Mouse (Mus musculus) heart, embryonic 14.5 days (tissue): ENCODE results near the gene Mettl13. TPM values are rescaled to one million over a fixed set of nuclear protein-coding genes. Genes with fewer than 3 reads are reported as not detected.
A peak's percentile ranks its signal among the peaks of the same experiment; 100 is the strongest.

Experiments used
- ATAC-seq: fragments of 200-750 bp; cut with Nextera tagmentation; 2 replicates; pipeline ENCODE4 v1.8.0; 2017; ENCODE audit warnings: low read depth, moderate TSS enrichment; ENCODE audit not compliant: insufficient number of reproducible peaks, insufficient read depth, low FRiP score
- H3K27ac ChIP-seq, 2 experiments: fragments of 200-500 bp in 1 of 2; fragments of 300-500 bp in 1 of 2; sonication (generic) in 1 of 2; replicated peaks in 1 of 2; 2 replicates each; pipeline ENCODE4 v1.5.1; 2012 to 2014; ENCODE audit warnings: low read depth in 2 of 2, low read length in 2 of 2, control low read depth in 1 of 2, mild to moderate bottlenecking in 1 of 2, mixed read lengths in 1 of 2; ENCODE audit not compliant: control insufficient read depth in 1 of 2, insufficient read depth in 1 of 2
- H3K27me3 ChIP-seq: fragments of 300-500 bp; sonication (generic); 2 replicates; pipeline ENCODE4 v1.6.1; 2014; ENCODE audit warnings: mild to moderate bottlenecking, low read length, control low read depth; ENCODE audit not compliant: control insufficient read depth, insufficient read depth
- H3K36me3 ChIP-seq: fragments of 300-500 bp; sonication (generic); 2 replicates; pipeline ENCODE4 v1.6.1; 2014; ENCODE audit warnings: mild to moderate bottlenecking, control low read depth, low read length, mixed read lengths; ENCODE audit not compliant: control insufficient read depth, insufficient read depth
- H3K4me1 ChIP-seq, 2 experiments: fragments of 200-500 bp in 1 of 2; fragments of 300-500 bp in 1 of 2; sonication (generic) in 1 of 2; 2 replicates each; pipeline ENCODE4 v1.6.1; 2012 to 2014; ENCODE audit warnings: low read length in 2 of 2, control low read depth in 1 of 2, mixed read lengths in 1 of 2; ENCODE audit not compliant: control insufficient read depth in 2 of 2, insufficient read depth in 2 of 2
- H3K4me2 ChIP-seq: fragments of 300-500 bp; sonication (generic); 2 replicates; pipeline ENCODE4 v1.6.1; 2014; ENCODE audit warnings: mild to moderate bottlenecking, low read length
- H3K4me3 ChIP-seq, 2 experiments: fragments of 200-500 bp in 1 of 2; fragments of 300-500 bp in 1 of 2; sonication (generic) in 1 of 2; 2 replicates each; pipeline ENCODE4 v1.5.1; 2012 to 2014; ENCODE audit warnings: low read length in 2 of 2, mild to moderate bottlenecking in 2 of 2, control low read depth in 1 of 2, low read depth in 1 of 2, moderate library complexity in 1 of 2; ENCODE audit not compliant: control insufficient read depth in 1 of 2, insufficient read depth in 1 of 2
- H3K9ac ChIP-seq: fragments of 300-500 bp; sonication (generic); 2 replicates; pipeline ENCODE4 v1.6.1; 2014; ENCODE audit warnings: mild to moderate bottlenecking, low read length
- H3K9me3 ChIP-seq: fragments of 300-500 bp; sonication (generic); 2 replicates; pipeline ENCODE4 v1.6.1; 2016; ENCODE audit warnings: low read length, control low read depth; ENCODE audit not compliant: control insufficient read depth
- WGBS: fragments of 180-500 bp; shearing (Covaris S2); extraction: QIAGEN DNeasy Blood & Tissue Kit; methylation state at CpG from one replicate; pipeline ENCODE4 v1.1.7; 2014; 5-methylcytosine and 5-hydroxymethylcytosine counted together
- polyA plus RNA-seq: library from polyadenylated mRNA; unstranded; fragments of >200 nt; fragmentation: Nextera tagmentation; extraction: Ambion mirVana; gene quantifications from 2 replicates; pipeline ENCODE4 v1.2.1, GENCODE M21; 2014

The Mettl13 gene
- polyA plus RNA-seq, 1 experiment from 2014 or later: 6.9 TPM

GRCm38 (mm10) chr1:162575098-162575497 lies 26.7 kb upstream of the Mettl13 start:
- no peaks in the 10 kb centered on the region for H3K27me3 ChIP-seq
- ATAC-seq: no peak
- peaks cover 0 to 9% of the 10 kb centered on the region in 2 experiments; a peak in 2 of 4 replicates for H3K4me1 ChIP-seq
- no peak overlapping the region for H3K27ac ChIP-seq
- 0 out of 2 replicates have a peak, but pooled peaks cover 4% of the 10 kb centered on the region for H3K9me3 ChIP-seq
- H3K4me2 ChIP-seq: no peak overlapping the region
- 95% methylated on average over 3 of the region's 3 CpGs for WGBS
- no peak overlapping the region for H3K4me3 ChIP-seq
- H3K9ac ChIP-seq: no peak overlapping the region
- H3K36me3 ChIP-seq: peaks cover 42% of the 10 kb centered on the region

GRCm38 (mm10) chr1:162570931-162571601 lies 22.7 kb upstream of the Mettl13 start:
- ATAC-seq: no peak; the same call in 1 of the 2 replicates
- Histone ChIP-seq H3K4me1 (peaks cover 0 to 11% of the 10 kb centered on the region in 2 experiments; a peak in 3 of 4 replicates), H3K27me3 (no peaks in the 10 kb centered on the region), H3K4me3 (peak overlapping the region; percentile 83 to 84), H3K9ac (peak overlapping the region; percentile 87), H3K27ac (peak overlapping the region; percentile 57 to 89), H3K4me2 (peak overlapping the region; percentile 71), H3K36me3 (peaks cover 16% of the 10 kb centered on the region), H3K9me3 (0 out of 2 replicates have a peak, but pooled peaks cover 4% of the 10 kb centered on the region)
- WGBS: under 1% methylated on average over 46 of the region's 46 CpGs

- H3K36me3 ChIP-seq: peaks cover 12% of the 10 kb centered on the region
- peak; percentile 98 for ATAC-seq
- peak within 1 kb of the TSS; percentile 59 to 89 for H3K27ac ChIP-seq
- H3K9me3 ChIP-seq: 0 out of 2 replicates have a peak, but pooled peaks cover 4% of the 10 kb centered on the region
- peak within 1 kb of the TSS; percentile 71 for H3K4me2 ChIP-seq
- peaks cover 0 to 11% of the 10 kb centered on the region in 2 experiments; a peak in 3 of 4 replicates for H3K4me1 ChIP-seq
- H3K4me3 ChIP-seq: peak within 1 kb of the TSS; percentile 83 to 84
- no peaks in the 10 kb centered on the region for H3K27me3 ChIP-seq
- WGBS: 0% methylated on average over 28 of the region's 43 CpGs
- H3K9ac ChIP-seq: peak within 1 kb of the TSS; percentile 87
These were observed 22.0 kb upstream of the Mettl13 start, which contains the start of gene Vamp4 for GRCm38 (mm10) chr1:162570260-162570748. Gene Vamp4, plus strand, starts transcription at chr1:162570515.

- WGBS: 55% methylated on average over 3 of the region's 3 CpGs
These were observed 19.0 kb upstream of the Mettl13 start for GRCm38 (mm10) chr1:162567351-162567750.

GRCm38 (mm10) chr1:162564992-162565391 lies 16.6 kb upstream of the Mettl13 start:
- no peaks in the 10 kb centered on the region for H3K27me3 ChIP-seq
- WGBS: 38% methylated on average over 3 of the region's 3 CpGs
- no peak overlapping the region for H3K9ac ChIP-seq
- no peak overlapping the region for H3K27ac ChIP-seq
- no peak for ATAC-seq
- no peaks in the 10 kb centered on the region for H3K36me3 ChIP-seq
- no peak overlapping the region for H3K4me2 ChIP-seq
- no peak overlapping the region for H3K4me3 ChIP-seq
- H3K4me1 ChIP-seq: peaks cover 0 to 2% of the 10 kb centered on the region in 2 experiments; a peak in 2 of 4 replicates
- H3K9me3 ChIP-seq: no peaks in the 10 kb centered on the region

More at GRCm38 (mm10) chr1:162567351-162567750, 19.0 kb upstream of the Mettl13 start:
- Histone ChIP-seq H3K9me3 (no peaks in the 10 kb centered on the region), H3K4me1 (peaks cover 0 to 7% of the 10 kb centered on the region in 2 experiments; a peak in 3 of 4 replicates), H3K27ac (no peak overlapping the region), H3K36me3 (no peaks in the 10 kb centered on the region), H3K4me2 (no peak overlapping the region), H3K27me3 (no peaks in the 10 kb centered on the region), H3K4me3 (no peak overlapping the region), H3K9ac (no peak overlapping the region)
- ATAC-seq: no peak

- no peak for ATAC-seq
- H3K27ac ChIP-seq: no peak overlapping the region
- H3K36me3 ChIP-seq: no peaks in the 10 kb centered on the region
- no peak overlapping the region for H3K4me3 ChIP-seq
- no peaks in the 10 kb centered on the region for H3K9me3 ChIP-seq
- no peaks in the 10 kb centered on the region for H3K4me1 ChIP-seq
- 61% methylated on average over 1 of the region's 1 CpGs for WGBS
- H3K9ac ChIP-seq: no peak overlapping the region
- no peak overlapping the region for H3K4me2 ChIP-seq
- no peaks in the 10 kb centered on the region for H3K27me3 ChIP-seq
These were observed 14.9 kb upstream of the Mettl13 start for GRCm38 (mm10) chr1:162563236-162563635.

- no peaks in the 10 kb centered on the region for H3K27me3 ChIP-seq
- no peak overlapping the region for H3K4me3 ChIP-seq
- no peaks in the 10 kb centered on the region for H3K4me1 ChIP-seq
- no peak for ATAC-seq
- WGBS: 81% methylated on average over 3 of the region's 3 CpGs
- no peak overlapping the region for H3K9ac ChIP-seq
- H3K36me3 ChIP-seq: no peaks in the 10 kb centered on the region
- H3K9me3 ChIP-seq: no peaks in the 10 kb centered on the region
- H3K27ac ChIP-seq: no peak overlapping the region
- H3K4me2 ChIP-seq: no peak overlapping the region
These were observed 5.8 kb upstream of the Mettl13 start for GRCm38 (mm10) chr1:162554193-162554592.
